Mouse (Mus musculus) CH12.LX (cell line): ENCODE data around the gene Utp20. TPM values are rescaled to one million over a fixed set of nuclear protein-coding genes. Genes with fewer than 3 reads are reported as not detected.

ENCODE experiments used
- DNase-seq: peaks from one replicate; pipeline ENCODE4 v3.0.0-alpha.2; 2013; ENCODE audit errors: extremely low read depth
- H3K27ac ChIP-seq: 2 replicates; pipeline ENCODE4 v1.5.1; 2012; ENCODE audit warnings: low read depth, mild to moderate bottlenecking, control low read depth, moderate library complexity; ENCODE audit not compliant: insufficient read depth
- H3K27me3 ChIP-seq: replicated peaks from 2 replicates; pipeline ENCODE3; 2012; ENCODE audit warnings: inconsistent platforms
- H3K36me3 ChIP-seq, 2 experiments: replicated peaks in 1 of 2; 2 replicates each; pipeline versions ENCODE3 to v1.6.1; 2012; ENCODE audit warnings: inconsistent platforms in 1 of 2, low read length in 1 of 2, mild to moderate bottlenecking in 1 of 2, mixed read lengths in 1 of 2, moderate library complexity in 1 of 2; ENCODE audit not compliant: control insufficient read depth in 1 of 2, insufficient read depth in 1 of 2
- H3K4me1 ChIP-seq, 2 experiments: 2 replicates each; pipeline ENCODE4 v1.6.1; 2012; ENCODE audit warnings: inconsistent platforms in 1 of 2, moderate library complexity in 1 of 2; ENCODE audit not compliant: insufficient read depth in 2 of 2, control insufficient read depth in 1 of 2
- H3K4me2 ChIP-seq: 2 replicates; pipeline ENCODE4 v1.6.1; 2012; ENCODE audit warnings: low read depth, mild to moderate bottlenecking, control low read depth; ENCODE audit not compliant: poor library complexity, insufficient read depth, severe bottlenecking
- H3K4me3 ChIP-seq, 3 experiments: fragments of 150-350 bp in 1 of 3; sonication (generic) in 1 of 3; replicated peaks in 1 of 3; 2 replicates each; pipeline versions ENCODE3 to v1.5.1; 2011 to 2012; ENCODE audit warnings: low read depth in 2 of 3, low read length in 2 of 3, mild to moderate bottlenecking in 2 of 3, moderate library complexity in 2 of 3, control low read depth in 1 of 3, improper control_type of control experiment in 1 of 3, inconsistent platforms in 1 of 3, mixed read lengths in 1 of 3; ENCODE audit not compliant: poor library complexity in 1 of 3
- H3K79me2 ChIP-seq: replicated peaks from 2 replicates; pipeline ENCODE4 v1.6.1; 2012; ENCODE audit warnings: mild to moderate bottlenecking, moderate library complexity; ENCODE audit not compliant: control insufficient read depth, poor library complexity, insufficient read depth, severe bottlenecking; ENCODE audit errors: extremely low read depth
- H3K9ac ChIP-seq: 2 replicates; pipeline ENCODE4 v1.6.1; 2012; ENCODE audit warnings: low read depth, mild to moderate bottlenecking, control low read depth, moderate library complexity; ENCODE audit not compliant: insufficient read depth
- H3K9me3 ChIP-seq: replicated peaks from 2 replicates; pipeline ENCODE3; 2012; ENCODE audit warnings: low read length, inconsistent platforms, mixed read lengths
- BHLHE40 ChIP-seq: IDR thresholded peaks from 2 replicates; pipeline ENCODE4 v1.6.1; 2011; ENCODE audit warnings: mild to moderate bottlenecking, low read depth, low read length, improper control_type of control experiment
- CHD2 ChIP-seq: IDR thresholded peaks from 2 replicates; pipeline ENCODE4 v1.6.1; 2011; ENCODE audit warnings: low read length, improper control_type of control experiment
- CTCF ChIP-seq, 2 experiments: IDR thresholded peaks in 1 of 2; conservative IDR thresholded peaks in 1 of 2; 2 replicates each; pipeline ENCODE4 v1.5.1; 2011 to 2012; ENCODE audit warnings: low read depth in 2 of 2, low read length in 2 of 2, improper control_type of control experiment in 1 of 2, inconsistent platforms in 1 of 2, mild to moderate bottlenecking in 1 of 2, moderate library complexity in 1 of 2
- E2F4 ChIP-seq: IDR thresholded peaks from 2 replicates; pipeline ENCODE4 v1.6.1; 2011; ENCODE audit warnings: low read depth, low read length, improper control_type of control experiment; ENCODE audit not compliant: insufficient replicate concordance
- ETS1 ChIP-seq: conservative IDR thresholded peaks from 2 replicates; pipeline ENCODE4 v1.6.1; 2012; ENCODE audit warnings: low read depth, mild to moderate bottlenecking, inconsistent platforms, low read length, improper control_type of control experiment, moderate library complexity
- JUN ChIP-seq: IDR thresholded peaks from 2 replicates; pipeline ENCODE4 v1.6.1; 2011; ENCODE audit warnings: low read depth, mild to moderate bottlenecking, low read length, improper control_type of control experiment, moderate library complexity; ENCODE audit not compliant: insufficient read depth
- MAFK ChIP-seq: IDR thresholded peaks from 2 replicates; pipeline ENCODE4 v1.6.1; 2011; ENCODE audit warnings: low read length, improper control_type of control experiment; ENCODE audit not compliant: insufficient replicate concordance
- MYC ChIP-seq: IDR thresholded peaks from 2 replicates; pipeline ENCODE4 v1.6.1; 2011; ENCODE audit warnings: low read depth, mild to moderate bottlenecking, improper control_type of control experiment, low read length
- NELFE ChIP-seq: IDR thresholded peaks from 2 replicates; pipeline ENCODE4 v1.6.1; 2011; ENCODE audit warnings: low read depth, low read length, improper control_type of control experiment
- NRF1 ChIP-seq: IDR thresholded peaks from 2 replicates; pipeline ENCODE4 v1.6.1; 2014; ENCODE audit warnings: low read depth, mild to moderate bottlenecking, inconsistent platforms, low read length, improper control_type of control experiment, moderate library complexity
- PAX5 ChIP-seq: IDR thresholded peaks from 2 replicates; pipeline ENCODE4 v1.6.1; 2012; ENCODE audit warnings: low read length, inconsistent platforms, mixed read lengths
- POLR2A ChIP-seq: IDR thresholded peaks from 2 replicates; pipeline ENCODE4 v1.6.1; 2011; ENCODE audit warnings: low read depth, mild to moderate bottlenecking, improper control_type of control experiment, low read length
- SMC3 ChIP-seq: IDR thresholded peaks from 2 replicates; pipeline ENCODE4 v1.6.1; 2011; ENCODE audit warnings: low read depth, low read length, improper control_type of control experiment
- TBP ChIP-seq: conservative IDR thresholded peaks from 2 replicates; pipeline ENCODE4 v1.6.1; 2011; ENCODE audit warnings: low read depth, low read length, improper control_type of control experiment
- UBTF ChIP-seq: IDR thresholded peaks from 2 replicates; pipeline ENCODE4 v1.6.1; 2012; ENCODE audit warnings: low read depth, mild to moderate bottlenecking, inconsistent platforms, low read length, improper control_type of control experiment, moderate library complexity
- ZC3H11A ChIP-seq: IDR thresholded peaks from 2 replicates; pipeline ENCODE4 v1.6.1; 2012; ENCODE audit warnings: low read depth, mild to moderate bottlenecking, inconsistent platforms, low read length, improper control_type of control experiment
- ZKSCAN1 ChIP-seq: IDR thresholded peaks from 2 replicates; pipeline ENCODE4 v1.6.1; 2012; ENCODE audit warnings: low read depth, inconsistent platforms, low read length, improper control_type of control experiment, borderline replicate concordance
- ZMIZ1 ChIP-seq: IDR thresholded peaks from 2 replicates; pipeline ENCODE4 v1.6.1; 2012; ENCODE audit warnings: low read depth, mild to moderate bottlenecking, inconsistent platforms, low read length, improper control_type of control experiment
- ZNF384 ChIP-seq: IDR thresholded peaks from 2 replicates; pipeline ENCODE4 v1.6.1; 2012; ENCODE audit warnings: low read depth, low read length, improper control_type of control experiment, inconsistent platforms
- dilution Hi-C: fragments of 300-500 bp; cut with MboI; formaldehyde crosslinking; loops from 2 replicates; pipeline ENCODE4 v1.14.3; 2020; ENCODE audit warnings: low sequenced_read_pairs; ENCODE audit not compliant: extremely low pct_unique_long_range_greater_than_20kb, extremely low pct_ligation_motif_present
- in situ Hi-C: fragments of 300-500 bp; cut with MboI; formaldehyde crosslinking; loops from 3 replicates; pipeline ENCODE4 v1.14.3; 2019; ENCODE audit warnings: low sequenced_read_pairs, low pct_ligation_motif_present, low pct_unique_long_range_greater_than_20kb, mixed read lengths
- polyA plus RNA-seq: library from polyadenylated mRNA; unstranded; fragments of >175 nt; gene quantifications from 2 replicates; pipeline ENCODE4 v1.2.1, GENCODE M21; 2012; ENCODE audit warnings: low read depth; ENCODE audit not compliant: insufficient read length
- total RNA-seq, 2 experiments: library from RNA; depleted of rRNA; stranded (reverse); fragments of 300-350 nt in 1 of 2; fragments of >200 nt in 1 of 2; gene quantifications; 2 replicates each; pipeline ENCODE4 v1.2.3; 2012 to 2014

Gene Utp20
- total and polyA plus RNA-seq, 3 experiments: 40.1 to 70.4 (median 43.0) TPM

DNA sequence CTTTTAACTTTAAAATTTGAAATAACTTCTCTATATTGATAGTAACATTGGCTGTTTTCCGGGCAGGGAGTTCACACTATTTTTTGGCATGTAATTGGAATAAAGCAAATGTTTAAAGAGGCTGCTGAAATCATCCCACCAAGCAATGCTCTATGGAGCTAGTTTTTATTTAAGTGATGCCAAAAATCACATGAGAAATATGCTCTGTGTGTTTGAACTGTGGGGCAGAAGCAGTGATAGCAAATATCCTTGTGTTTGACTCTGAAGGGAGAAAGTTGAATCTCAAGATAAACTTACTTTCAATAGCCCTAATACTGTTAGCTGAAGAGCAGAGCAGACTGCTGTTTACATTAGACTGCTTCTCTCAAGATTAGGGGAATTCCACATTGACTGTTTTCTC is 107.0 kb downstream of the Utp20 start:
- no peak overlapping the region for H3K9ac ChIP-seq
- no peaks in the 10 kb centered on the region for H3K27me3 ChIP-seq
- peaks cover 0 to 11% of the 10 kb centered on the region in 2 experiments; a peak in 1 of 4 replicates for H3K4me1 ChIP-seq
- no peak overlapping the region for H3K4me3 ChIP-seq
- no peaks in the 10 kb centered on the region for H3K9me3 ChIP-seq
- no peak for TF ChIP-seq ZNF384
- no peak for TF ChIP-seq BHLHE40
- no peak for TF ChIP-seq MAFK
- TF ChIP-seq CHD2: no peak
- TF ChIP-seq CTCF (conservative IDR thresholded peaks at IDR 0.05 in 1 of 2, IDR thresholded peaks at IDR 0.05 in 1 of 2; ENCODE audit: low read depth in 2 of 2, low read length in 2 of 2): no peak
- no peak for TF ChIP-seq JUN
- TF ChIP-seq ZC3H11A: no peak
- H3K36me3 ChIP-seq: no peaks in the 10 kb centered on the region
- no peak overlapping the region for H3K27ac ChIP-seq
- no peaks in the 10 kb centered on the region for H3K79me2 ChIP-seq
- no peak overlapping the region for H3K4me2 ChIP-seq
- in situ Hi-C loops: no loop called here
- dilution Hi-C loops: no loop called here
- no peak for DNase-seq

DNA sequence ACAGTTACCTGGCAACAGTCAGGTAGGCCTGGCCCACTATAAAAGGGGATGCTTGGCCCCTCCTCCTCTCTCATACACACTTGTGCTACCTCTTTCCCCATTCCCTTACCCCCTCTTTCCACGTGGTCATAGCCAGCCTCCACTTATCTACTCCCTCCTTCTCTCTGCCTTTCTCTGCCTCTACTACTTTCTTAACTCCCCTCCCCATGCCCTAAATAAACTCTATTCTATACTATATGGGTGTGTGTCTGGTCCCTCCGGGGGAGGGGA is 108.9 kb downstream of the Utp20 start:
- H3K79me2 ChIP-seq: no peaks in the 10 kb centered on the region
- peaks cover 2 to 16% of the 10 kb centered on the region in 2 experiments; a peak in 3 of 4 replicates for H3K4me1 ChIP-seq
- TF ChIP-seq PAX5: no peak
- TF ChIP-seq MYC: no peak
- TF ChIP-seq ZMIZ1: no peak
- no peak for TF ChIP-seq POLR2A
- no peak for TF ChIP-seq ETS1
- TF ChIP-seq UBTF: no peak
- TF ChIP-seq NRF1: no peak
- no peak for TF ChIP-seq NELFE
- no peak for TF ChIP-seq E2F4
- TF ChIP-seq TBP: no peak
- TF ChIP-seq SMC3: no peak
- TF ChIP-seq ZKSCAN1: no peak
- dilution Hi-C loops (no loop called here), in situ Hi-C loops (no loop called here)
- H3K27me3 ChIP-seq: no peaks in the 10 kb centered on the region
- H3K4me2 ChIP-seq: no peak overlapping the region
- DNase-seq: no peak
- no peak overlapping the region for H3K9ac ChIP-seq
- no peak overlapping the region for H3K27ac ChIP-seq
- no peaks in the 10 kb centered on the region for H3K9me3 ChIP-seq
- H3K36me3 ChIP-seq: no peaks in the 10 kb centered on the region
- no peak overlapping the region for H3K4me3 ChIP-seq
